Mouse (Mus musculus) urinary bladder, postnatal 36 days (tissue): Measurements from ENCODE around the gene Flywch2.

Experiments used
- DNase-seq, 2 experiments: peaks; one replicate each; pipeline ENCODE4 v3.0.0; 2022; ENCODE audit warnings: low spot score in 2 of 2, mixed read lengths in 1 of 2

Flywch2 gene

GRCm38 (mm10) chr17:23748631-23749391 lies 37.1 kb downstream of the Flywch2 start:
- peak; percentile 69 to 70 for DNase-seq

DNA sequence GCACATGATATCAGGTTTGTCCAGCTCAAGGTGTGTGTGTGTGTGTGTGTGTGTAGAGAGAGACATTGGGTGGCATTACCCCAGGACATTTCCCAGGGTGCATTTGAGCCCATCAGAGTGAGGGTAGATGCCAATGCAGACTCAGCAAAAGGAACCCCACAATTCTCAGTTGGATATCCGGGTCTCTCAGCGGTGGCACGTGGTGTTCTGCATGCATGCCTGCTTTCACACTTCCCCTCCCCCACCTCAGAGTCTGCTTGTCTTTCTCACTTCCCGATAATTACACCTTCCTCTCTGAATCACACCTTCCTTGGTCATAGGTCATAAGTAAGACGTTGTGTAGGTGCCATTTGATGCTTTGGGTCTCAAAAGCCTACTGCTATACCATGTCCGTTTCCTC lies 37.9 kb downstream of the Flywch2 start:
- DNase-seq: no peak

DNA sequence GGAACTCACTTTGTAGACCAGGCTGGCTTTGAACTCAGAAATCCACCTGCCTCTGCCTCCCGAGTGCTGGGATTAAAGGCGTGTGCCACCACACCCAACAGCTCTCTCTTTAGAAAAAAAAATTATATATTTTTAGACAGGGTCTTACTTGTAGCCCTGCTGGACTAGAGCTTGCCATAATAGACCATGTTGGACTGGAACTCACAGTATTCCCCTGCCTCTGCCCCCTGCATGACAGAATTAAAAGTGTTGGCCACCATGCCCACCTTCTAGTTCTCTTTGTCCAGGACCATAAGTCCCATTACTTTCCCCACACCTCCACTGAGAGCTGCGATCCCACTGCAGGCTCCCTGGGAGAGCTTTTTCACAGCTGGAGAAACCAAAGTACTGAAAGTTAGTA lies 38.4 kb downstream of the Flywch2 start:
- DNase-seq: no peak

GRCm38 (mm10) chr17:23746767-23747166 lies 39.1 kb downstream of the Flywch2 start:
- no peak for DNase-seq

GRCm38 (mm10) chr17:23746311-23746710 lies 39.6 kb downstream of the Flywch2 start:
- no peak for DNase-seq

- DNase-seq: no peak
Observed at GRCm38 (mm10) chr17:23745301-23746251, 40.3 kb downstream of the Flywch2 start, which contains the start of gene Kremen2. TSS of gene Kremen2 (minus strand) at chr17:23745833.

DNA sequence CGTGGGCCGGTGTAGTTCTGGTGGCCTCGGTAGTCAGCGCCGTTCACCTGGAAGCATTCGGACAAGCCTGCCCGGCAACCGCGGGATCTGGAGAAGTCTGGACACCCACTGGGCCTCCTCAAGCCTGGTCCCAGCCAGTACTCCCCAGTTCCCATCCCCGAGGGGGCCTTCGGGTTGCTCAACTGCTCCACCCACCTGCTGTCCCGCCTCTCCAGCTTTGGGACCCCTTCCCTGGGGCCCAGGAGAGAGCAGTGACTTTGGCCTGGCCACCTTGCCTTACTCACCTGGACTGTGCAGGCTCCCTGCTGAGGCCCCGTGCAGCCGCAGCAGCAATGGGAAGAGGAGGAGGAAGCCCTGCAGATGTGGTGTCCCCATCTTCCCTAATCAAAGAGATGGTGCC lies 41.2 kb downstream of the Flywch2 start:
- no peak for DNase-seq

DNA sequence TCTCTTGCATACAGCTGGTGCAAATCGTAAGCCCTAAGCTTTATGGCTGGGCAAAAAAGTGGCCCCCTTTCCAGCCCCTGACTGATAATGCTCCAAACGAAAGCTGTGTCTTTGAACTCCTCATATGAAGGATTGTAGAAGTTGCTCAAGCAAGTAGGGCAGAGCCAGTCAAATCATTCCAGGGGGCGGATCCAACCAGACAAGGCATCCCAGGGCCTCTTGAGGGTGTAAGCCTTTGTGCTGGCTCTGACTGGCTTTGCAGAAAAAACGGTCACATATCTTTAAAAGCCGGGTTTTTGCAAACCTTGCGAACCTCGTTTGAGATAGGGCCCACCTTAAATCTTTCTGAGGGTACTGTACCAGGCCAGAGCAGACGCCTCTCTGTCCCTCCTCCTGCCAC lies 41.8 kb downstream of the Flywch2 start:
- no peak for DNase-seq

DNA sequence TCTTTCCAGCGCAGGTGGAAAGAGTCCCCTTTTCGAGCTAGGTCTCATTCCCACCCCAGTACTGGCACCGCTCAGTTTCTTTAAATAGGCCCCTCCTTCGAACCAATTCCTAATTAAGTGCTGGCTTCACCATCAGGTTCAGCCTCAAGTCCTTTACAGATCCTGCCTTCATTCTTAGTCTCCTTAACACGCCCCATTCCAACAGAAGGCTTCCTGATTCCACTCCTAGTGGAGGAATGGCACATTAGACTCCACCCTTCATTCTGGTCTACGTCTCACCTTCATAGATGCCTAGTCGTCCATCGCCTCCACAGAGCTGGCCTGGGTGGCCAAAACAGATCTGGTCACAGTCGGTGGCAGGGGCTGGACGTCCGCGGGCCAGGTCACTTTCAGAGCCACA lies 42.9 kb downstream of the Flywch2 start:
- DNase-seq: no peak

DNA sequence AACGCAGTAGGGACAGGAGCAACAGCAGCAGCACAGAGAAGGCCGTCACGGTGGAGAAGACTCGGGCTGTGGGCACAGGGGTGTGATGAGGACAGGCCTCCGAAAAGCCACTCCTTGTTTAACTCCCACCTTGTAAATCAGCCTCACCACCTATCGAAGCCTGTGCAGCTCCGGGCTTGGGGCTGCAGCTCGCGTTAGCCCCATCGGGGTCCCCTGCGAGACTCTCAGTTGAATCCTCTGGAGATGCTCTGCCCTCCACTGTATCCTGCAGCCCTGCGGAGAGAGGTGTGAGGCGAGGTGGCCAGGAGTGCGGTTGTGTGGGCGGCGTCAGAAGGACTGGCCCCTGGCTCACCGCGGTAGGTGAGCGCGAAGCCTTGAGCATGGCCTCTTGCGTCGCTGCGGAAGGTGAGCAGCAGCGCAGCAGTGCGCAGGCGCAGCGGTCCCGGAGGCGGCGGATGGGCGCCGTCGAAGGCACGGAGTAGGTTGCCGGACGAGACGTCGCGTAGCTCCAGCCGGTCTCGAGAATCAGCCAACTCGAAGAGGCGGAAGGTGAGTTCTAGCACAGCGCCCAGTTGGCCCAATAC lies 43.6 kb downstream of the Flywch2 start:
- peak in 1 of 2 experiments; percentile 22 for DNase-seq

DNA sequence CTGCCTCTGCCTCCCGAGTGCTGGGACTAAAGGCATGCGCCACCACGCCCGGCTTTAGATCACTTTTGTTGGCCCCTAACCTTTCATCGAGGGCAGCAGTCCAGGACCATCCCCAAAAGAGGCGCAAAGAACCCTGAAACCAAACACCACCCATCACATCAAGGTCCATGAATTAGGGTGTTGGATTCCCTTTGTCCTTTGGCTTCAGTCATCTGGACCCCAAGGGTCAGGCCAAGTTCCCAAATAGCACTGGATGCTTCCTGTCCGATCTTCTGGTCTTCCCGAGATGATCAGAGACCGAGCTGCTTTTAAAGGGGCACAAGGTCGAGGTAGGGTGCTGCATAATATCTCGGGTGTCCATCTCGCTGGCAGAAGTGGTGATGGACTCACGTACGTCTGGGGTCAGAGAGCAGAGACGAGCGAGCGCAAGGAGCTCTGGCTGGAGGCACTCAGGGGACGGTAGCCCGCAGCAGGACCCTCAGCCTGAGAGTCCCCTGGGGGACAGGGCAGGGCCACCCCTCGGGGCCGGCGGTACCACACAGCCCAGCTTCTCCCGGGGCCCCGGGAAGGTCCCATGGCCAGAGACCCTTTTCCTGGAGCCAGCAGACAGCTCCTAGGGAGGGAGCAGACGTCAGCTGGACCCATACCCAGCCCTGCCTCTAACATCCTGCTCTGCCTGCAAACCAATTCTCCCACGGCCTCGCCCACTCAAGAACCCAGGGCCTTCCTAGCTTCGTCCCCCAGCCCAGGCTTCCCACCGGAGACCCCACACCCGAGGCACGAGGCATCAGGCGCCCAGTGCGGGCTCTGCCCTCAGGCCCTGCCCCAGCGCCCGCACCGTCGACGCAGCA lies 44.3 kb downstream of the Flywch2 start:
- no peak for DNase-seq

DNA sequence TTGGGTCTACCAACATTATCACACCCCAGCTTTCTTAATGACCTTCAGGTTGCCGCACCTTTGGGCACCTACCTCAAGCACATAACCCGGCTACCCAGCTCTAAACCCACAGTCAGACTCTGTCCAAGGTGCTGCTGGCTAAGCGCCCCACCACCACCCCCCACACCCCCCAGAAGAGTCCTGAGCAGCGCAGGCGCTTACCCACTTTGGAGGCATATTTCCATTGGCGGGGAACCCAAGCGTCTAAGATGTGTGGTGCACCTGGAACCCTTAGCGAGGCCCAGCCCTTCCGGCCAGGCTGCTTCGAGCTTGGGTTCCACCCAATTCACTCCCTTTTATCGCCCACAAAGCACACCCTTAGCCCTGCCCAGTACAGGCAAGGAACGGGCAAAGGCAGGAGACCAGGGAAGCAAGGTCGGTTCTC lies 45.3 kb downstream of the Flywch2 start, which contains the start of gene Paqr4:
TSS of gene Paqr4 (minus strand) at position 270 of the 424 bp plus-strand sequence.
- DNase-seq: no peak

DNA sequence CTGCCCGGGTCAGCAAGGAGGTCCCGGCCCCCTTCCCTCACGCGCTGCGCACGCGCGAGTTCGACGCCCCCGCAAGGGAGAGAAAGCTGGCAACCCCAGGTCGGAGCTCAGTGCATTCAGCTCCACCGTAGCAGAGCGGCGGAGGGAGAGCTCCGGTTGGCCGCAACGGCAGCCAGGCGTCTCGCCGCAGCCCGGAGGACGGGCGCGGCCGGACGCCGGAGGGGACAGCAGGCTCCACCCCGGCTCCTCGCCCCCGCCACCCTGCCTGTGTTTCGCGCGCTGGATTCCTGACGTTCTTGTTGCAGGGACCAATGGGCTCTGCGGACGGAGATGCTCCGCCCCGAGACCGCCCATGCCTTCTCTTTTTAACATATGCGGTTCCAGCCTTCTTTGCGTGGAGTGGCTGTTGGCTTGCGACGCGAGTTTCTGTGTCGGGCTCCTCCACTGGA lies 45.7 kb downstream of the Flywch2 start:
- peak; percentile 73 to 90 for DNase-seq

DNA sequence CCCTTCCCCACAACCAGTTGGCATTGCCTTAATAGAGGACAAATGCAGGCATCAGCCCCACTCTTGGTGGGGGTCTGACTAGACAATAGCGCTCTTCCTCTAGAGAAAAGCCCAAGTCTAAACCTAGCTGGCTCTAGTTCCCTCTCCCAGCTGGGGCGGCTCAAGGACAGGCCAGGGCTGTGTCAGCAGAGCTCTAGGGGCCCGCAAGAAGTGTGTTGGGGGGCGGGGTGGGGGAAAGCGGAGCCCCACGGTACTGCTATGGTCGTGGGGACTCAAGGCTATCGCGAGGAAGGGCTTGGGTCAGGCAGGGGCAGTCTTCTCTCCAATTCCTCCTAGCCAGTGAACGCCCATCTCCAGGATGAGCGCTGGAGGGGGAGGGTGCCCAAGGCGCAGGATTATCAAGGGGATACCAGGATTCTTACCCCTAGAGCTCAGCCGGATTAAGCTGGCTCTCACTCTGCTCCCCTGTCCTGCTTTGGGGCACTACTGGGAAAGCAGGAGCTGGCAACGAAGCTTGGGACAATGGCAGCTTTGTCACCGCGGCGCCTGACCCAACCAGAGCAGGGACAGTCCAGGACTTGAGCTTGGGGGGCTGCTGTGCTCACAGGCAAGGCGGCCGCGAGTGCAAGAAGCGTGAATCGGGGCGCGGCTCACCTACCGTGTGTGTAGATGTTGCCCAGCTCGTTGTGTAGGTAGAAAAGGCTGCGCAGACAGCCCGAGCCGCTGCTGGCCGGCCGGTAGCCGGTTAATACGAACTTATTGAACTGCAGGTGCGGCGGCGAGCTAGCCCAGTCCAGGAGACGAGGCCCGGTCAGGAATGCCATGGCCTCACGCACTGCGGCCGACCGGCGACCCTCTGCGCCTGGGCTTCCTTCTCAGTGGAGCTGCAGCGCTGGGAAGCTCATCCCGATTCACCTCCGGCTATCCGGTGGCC lies 46.4 kb downstream of the Flywch2 start:
- peak in 1 of 2 experiments; percentile 27 for DNase-seq

GRCm38 (mm10) chr17:23738836-23739201 lies 47.1 kb downstream of the Flywch2 start:
- DNase-seq: no peak

DNA sequence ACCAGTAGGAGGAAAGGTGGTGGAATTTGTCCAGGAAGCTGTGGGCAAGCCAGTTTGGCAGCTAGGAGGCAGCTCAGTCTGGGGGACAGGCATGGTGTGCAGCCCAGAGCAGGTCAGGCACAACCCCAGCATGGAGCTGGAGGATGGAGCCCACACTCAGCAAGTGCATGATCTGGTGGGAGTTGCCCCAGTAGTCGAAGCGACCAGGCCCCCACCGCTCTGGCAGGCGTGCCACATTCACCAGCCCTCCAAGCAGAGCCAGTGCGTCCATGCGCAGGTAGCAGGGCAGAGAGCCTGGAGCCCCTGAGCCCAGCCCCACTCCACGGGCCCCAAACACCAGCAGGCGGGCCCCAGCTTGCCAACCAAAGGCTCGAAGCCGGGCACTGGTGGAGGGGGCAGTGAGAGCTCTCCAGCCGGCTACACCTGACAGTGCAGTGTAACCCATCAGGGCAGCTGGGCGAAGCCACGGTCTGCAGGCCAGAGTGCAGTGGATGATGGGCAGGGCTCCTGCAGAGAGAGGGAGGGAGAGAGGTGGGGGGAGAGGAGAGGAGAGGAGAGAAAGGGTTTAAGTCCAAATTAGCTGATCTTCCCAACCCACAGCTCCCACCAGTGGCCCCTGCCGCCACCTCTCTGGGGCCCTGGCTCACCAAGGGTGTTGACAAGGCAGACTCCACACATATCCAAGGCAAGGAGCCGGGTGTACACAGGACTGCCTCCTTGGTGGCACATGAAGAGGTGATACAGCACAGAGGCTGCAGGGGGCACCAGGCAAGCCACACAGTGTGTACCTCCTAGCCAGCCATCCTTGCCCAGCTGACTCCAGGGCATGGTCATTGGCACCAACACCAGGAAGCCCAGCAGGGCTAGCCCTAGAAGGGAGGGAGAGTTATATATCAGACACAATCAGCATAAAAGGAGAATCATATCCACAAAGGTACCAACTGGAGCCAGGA lies 48.1 kb downstream of the Flywch2 start:
- no peak for DNase-seq

DNA sequence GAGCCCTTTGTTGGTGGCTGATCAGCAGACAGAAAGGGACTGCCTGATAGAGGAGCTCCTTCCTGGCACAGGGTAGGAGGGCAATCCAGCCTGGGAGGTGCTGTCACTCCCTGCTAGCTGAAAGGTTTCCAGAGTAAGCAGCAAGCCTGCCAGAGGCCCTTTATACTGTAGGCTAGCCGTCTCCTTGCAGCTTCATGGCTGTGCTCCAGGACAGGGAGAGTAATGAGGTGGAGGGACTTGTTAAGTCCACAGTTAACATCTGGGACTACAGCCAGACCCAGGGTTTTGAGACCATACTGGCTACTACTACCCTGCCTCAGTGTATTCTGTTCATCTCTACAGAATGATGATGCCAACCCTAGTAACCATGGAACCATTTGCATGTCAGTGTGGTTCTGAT lies 51.5 kb downstream of the Flywch2 start:
- no peak for DNase-seq

- DNase-seq: no peak
Observed at GRCm38 (mm10) chr17:23730441-23730840, 55.4 kb downstream of the Flywch2 start.
